Mouse (Mus musculus): ENCODE results near the gene Olfr794.

Gene Olfr794

DNA sequence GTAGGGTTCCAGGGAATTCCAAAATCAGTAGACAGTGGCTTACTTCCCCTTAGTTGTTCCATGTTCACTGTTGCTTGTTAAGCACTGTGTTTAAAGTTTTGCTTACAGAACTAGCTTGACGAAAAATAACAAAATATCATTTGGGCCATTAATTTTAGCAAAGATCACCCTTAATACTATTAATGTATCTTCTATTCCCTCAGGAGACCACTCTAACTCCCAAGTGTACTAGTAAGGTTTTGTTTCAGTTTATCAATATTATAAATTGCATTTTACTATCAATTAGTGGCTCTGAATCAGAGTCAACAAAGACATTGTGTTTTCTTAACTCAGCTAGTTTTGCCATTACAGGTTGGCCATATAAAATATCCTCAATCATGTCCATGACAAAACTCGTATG, at the start of gene Olfr794:
Gene Olfr794, plus strand, starts transcription at position 301 of the 400 bp plus-strand sequence.
- no peak for DNase-seq

DNA sequence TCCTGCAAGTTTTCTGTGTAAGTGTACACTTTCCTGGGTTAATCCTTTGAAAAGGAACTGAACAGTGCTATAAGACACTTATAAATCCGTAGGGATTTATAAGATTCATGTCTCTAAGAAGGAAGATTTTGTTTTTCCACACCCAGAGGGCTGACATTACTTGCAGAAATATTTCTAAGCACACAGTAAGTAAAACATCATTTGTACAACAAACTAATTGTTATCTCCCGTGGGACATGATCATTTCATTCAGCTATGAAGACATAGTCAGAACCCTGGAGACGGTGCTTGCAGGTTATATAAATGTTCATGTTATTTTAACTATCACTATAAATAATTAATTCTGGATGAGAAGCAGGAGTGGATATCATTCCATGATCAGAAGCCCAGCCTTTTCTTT, 46.0 kb upstream of the Olfr794 start, which contains the start of gene Olfr791:
Gene Olfr791, plus strand, starts transcription at position 301 of the 400 bp plus-strand sequence.
- DNase-seq, result no peak

DNA sequence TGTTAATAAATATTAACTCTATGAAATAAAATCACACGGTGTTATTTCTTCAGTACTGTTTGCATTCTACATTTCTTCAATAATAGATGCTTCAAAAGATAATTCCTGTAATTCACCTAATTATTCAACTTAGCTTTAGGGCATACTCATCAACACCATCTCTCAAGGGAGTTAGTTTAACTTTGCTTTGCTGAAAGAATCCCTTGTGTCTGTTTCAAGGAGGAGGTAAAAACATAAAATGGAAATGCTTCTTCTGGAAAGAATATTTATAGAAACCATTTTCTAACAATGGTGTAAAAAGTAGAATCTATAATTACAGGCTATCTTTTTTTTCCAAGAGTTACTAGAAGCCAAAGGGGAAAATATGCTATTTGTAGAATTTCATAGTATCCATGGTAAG, 28.6 kb upstream of the Olfr794 start, which contains the start of gene Olfr792:
Gene Olfr792, plus strand, starts transcription at position 301 of the 400 bp plus-strand sequence.
- DNase-seq, result no peak

DNA sequence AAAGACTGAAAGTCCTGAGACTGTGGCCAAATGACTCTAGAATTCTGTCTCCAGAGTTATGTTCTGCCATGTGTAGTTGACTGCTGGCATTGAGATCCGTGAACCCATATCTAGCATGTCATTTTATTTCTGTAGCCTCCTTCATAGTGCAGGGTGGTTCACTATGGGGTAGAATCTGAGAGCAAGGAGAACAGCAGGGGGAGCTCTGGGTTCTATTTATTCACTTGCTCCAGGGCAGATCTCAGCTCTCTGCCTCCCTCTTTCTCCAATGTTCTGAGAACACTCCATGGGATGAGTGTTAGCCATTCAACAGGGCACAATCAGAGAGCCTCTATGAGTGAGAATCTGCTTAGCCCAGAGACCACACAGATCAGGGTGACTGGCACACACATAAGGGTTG, 18.1 kb upstream of the Olfr794 start:
- no peak for DNase-seq

DNA sequence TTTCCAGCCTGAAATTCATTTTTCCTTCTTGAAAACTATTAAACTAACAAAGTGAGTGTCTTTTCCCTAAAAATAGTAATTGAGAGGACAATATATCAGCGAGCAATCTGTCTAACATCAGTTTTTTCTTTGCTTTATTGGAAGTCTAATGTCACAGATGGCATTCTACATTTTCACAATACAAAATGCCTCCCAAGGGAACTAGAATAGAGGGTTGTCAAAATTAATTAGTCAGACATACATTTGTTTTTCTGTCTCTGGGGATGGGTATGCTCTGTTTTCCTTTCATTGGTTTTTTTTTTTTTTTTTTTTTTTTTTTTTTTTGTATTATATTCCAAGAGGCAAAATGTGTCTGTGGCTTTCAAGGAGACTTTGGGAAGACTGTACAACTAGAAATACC, 9.6 kb downstream of the Olfr794 start:
- DNase-seq, result no peak

DNA sequence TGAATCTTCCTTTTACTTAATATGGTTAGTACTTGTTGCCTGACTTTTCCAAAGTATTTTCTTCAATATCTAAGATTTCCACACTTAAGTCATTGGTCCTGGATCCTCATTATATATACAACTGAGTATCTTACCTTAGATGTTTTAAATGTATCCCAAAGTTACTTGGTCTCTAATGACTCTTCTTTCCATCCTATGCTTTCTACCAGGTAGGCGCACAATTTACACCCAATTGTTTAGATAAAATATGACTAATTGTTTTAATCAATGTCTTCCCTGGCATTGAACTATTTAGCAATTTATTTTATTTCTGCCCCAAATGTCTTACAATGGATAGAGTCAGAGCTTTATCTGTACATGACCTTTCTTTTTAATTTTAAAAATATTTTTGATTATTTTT, 45.0 kb downstream of the Olfr794 start, which contains the start of gene Olfr796:
Gene Olfr796, minus strand, starts transcription at position 101 of the 400 bp plus-strand sequence.
- DNase-seq, result no peak

DNA sequence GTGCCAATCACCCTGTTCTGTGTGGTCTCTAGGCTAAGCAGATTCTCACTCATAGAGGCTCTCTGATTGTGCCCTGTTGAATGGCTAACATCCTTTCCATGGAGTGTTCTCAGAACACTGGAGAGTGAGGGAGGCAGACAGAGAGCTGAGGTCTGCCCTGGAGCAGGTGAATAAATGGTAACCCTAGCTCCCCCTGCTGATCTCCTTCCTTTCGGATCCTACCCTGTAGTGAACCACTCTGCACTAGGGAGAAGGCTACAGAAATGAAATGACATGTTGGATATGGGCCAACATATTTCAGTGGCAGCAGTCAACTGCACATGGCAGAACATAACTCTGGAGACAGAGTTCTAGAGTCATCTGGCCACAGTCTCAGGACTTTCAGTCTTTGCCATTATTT, 54.3 kb downstream of the Olfr794 start:
- no peak for DNase-seq
